Mouse (Mus musculus): Measurements from ENCODE around the gene Fhit. TPM values are rescaled to one million over a fixed set of nuclear protein-coding genes. Genes with fewer than 3 reads are reported as not detected.

The Fhit gene
- polyA plus RNA-seq, 1 experiment from 2014 or later: 8.6 TPM

DNA sequence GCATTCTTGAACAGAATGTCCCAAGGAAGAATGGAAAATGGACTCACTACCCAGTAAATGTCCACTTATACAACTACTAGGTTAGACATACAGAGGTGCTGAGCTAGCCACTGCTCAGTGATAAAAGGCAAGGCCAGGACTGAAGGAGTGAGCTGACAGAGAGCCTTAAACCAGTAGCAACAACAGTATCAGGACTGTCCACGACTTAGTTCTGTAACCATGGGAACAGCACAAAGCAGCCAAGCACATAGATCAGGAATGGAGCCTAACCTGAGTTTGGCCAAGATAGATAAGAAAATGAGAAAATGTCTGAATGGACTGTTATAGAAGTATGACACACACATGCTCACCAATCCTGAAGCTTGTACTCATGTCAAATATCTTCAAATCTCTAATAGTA, 279.1 kb downstream of the Fhit start:
- 13% methylated on average over 1 of the region's 1 CpGs for WGBS
- Histone ChIP-seq H3K9me3 (no peaks in the 10 kb centered on the region), H3K27me3 (replicated peaks) (no peaks in the 10 kb centered on the region), H3K27ac (no peak overlapping the region), H3K4me1 (no peaks in the 10 kb centered on the region), H3K9ac (no peak overlapping the region), H3K4me2 (no peak overlapping the region), H3K4me3 (no peak overlapping the region), H3K36me3 (replicated peaks) (no peaks in the 10 kb centered on the region)
- peak; percentile 63; the same call in 1 of the 2 replicates for ATAC-seq (replicated peaks)

- Histone ChIP-seq H3K4me1 (no peaks in the 10 kb centered on the region), H3K36me3 (replicated peaks) (no peaks in the 10 kb centered on the region), H3K4me2 (no peak overlapping the region), H3K4me3 (no peak overlapping the region), H3K9me3 (no peaks in the 10 kb centered on the region), H3K27ac (no peak overlapping the region), H3K9ac (no peak overlapping the region), H3K27me3 (replicated peaks) (no peaks in the 10 kb centered on the region)
- ATAC-seq (replicated peaks): no peak
- 84% methylated on average over 2 of the region's 2 CpGs for WGBS
Observed at GRCm38 (mm10) chr14:10880749-10881148, 281.1 kb downstream of the Fhit start.

DNA sequence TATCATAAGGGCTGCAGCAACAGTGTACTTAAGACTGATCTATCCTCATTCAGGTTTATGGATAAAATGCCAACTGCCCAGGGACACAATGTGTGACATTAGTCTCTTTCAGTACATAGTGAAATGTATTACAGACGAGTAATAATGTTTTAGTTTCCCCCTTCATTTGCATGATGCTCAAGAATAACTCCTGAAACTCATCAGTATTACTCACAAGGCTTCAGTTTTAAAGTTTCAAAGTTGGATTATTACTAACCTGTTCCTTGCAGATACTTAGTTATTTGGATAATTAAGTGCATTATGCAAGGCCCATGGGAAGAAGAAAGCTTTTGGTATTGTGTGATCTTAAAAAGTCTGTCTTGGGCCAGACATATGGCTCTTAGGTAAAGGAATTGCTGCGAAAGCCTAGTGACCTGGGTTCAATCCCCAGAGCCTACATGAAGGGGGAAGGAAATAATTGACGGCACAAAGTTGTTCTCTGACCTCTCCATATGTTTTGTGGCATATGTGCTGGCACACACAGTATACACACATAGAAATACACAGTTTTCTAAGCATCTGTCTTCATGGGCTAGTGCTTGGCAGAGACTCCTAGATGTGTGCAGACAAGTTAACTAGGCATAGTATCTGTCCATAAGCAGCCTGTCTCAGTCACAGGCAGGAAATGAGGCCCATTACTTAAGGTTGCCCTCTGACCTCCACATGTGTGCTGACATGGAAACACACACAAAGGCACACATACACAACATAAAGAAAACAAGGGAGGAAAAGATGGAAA, 287.1 kb downstream of the Fhit start:
- Histone ChIP-seq H3K4me3 (no peak overlapping the region), H3K36me3 (replicated peaks) (no peaks in the 10 kb centered on the region), H3K4me1 (no peaks in the 10 kb centered on the region), H3K27me3 (replicated peaks) (no peaks in the 10 kb centered on the region), H3K27ac (no peak overlapping the region), H3K9ac (no peak overlapping the region), H3K9me3 (no peaks in the 10 kb centered on the region), H3K4me2 (no peak overlapping the region)
- WGBS: 85% methylated on average over 3 of the region's 3 CpGs
- no peak for ATAC-seq (replicated peaks)

- Histone ChIP-seq H3K4me1 (no peaks in the 10 kb centered on the region), H3K9me3 (no peaks in the 10 kb centered on the region), H3K9ac (no peak overlapping the region), H3K27me3 (replicated peaks) (no peaks in the 10 kb centered on the region), H3K36me3 (replicated peaks) (no peaks in the 10 kb centered on the region), H3K27ac (no peak overlapping the region), H3K4me2 (no peak overlapping the region), H3K4me3 (no peak overlapping the region)
- WGBS: 62% methylated on average over 3 of the region's 3 CpGs
- no peak for ATAC-seq (replicated peaks)
Observed at GRCm38 (mm10) chr14:10857606-10858005, 304.2 kb downstream of the Fhit start.

DNA sequence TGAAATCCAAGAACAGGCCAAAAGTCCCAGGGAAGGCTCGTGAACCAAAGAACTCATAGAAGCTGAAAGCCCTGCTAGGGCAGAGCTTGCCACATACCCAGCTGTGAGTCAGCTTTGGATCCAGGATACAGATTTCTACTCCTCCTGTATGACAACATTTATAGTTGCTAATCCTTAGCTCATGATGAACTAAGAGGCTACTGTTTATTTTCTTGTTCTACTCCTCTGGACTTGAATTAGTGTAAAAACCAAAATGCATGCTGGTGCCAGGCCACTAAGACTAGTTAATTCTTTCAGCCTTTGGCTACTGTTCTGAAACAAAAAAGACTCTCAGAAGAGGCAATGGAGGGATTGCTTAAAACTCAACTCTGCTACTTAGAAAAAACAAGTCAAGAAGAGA, 309.9 kb downstream of the Fhit start:
- Histone ChIP-seq H3K9me3 (no peaks in the 10 kb centered on the region), H3K4me3 (no peak overlapping the region), H3K4me2 (no peak overlapping the region), H3K4me1 (no peaks in the 10 kb centered on the region), H3K27me3 (replicated peaks) (no peaks in the 10 kb centered on the region), H3K36me3 (replicated peaks) (no peaks in the 10 kb centered on the region), H3K27ac (no peak overlapping the region), H3K9ac (no peak overlapping the region)
- 93% methylated on average over 1 of the region's 1 CpGs for WGBS
- no peak for ATAC-seq (replicated peaks)

- WGBS: 72% methylated on average over 1 of the region's 1 CpGs
- no peak for ATAC-seq (replicated peaks)
- no peak overlapping the region for H3K27ac ChIP-seq
Observed at GRCm38 (mm10) chr14:10836001-10836400, 325.8 kb downstream of the Fhit start.

DNA sequence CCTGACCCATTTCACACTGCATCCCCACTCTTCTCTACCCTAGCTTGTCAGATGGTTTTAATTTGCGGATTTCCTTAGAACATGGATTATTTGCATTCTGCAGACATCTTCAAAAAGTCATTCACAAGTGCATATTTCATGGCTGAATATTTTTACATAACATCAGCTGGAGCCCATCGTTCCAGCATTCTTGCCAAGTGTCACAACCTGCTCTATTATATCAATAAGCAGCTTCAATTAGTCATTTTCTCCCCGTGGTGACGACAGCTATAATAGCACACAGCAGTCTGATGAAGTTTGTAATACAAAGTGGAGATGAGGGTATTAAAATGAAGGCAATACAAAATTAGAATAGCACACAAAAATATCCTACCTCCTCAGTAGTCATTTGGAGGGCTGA, 337.0 kb downstream of the Fhit start:
- H3K9ac ChIP-seq: no peak overlapping the region
- H3K4me2 ChIP-seq: no peak overlapping the region
- H3K27me3 ChIP-seq (replicated peaks): no peaks in the 10 kb centered on the region
- 43% methylated on average over 4 of the region's 4 CpGs for WGBS
- no peak overlapping the region for H3K4me3 ChIP-seq
- H3K9me3 ChIP-seq: no peaks in the 10 kb centered on the region
- no peaks in the 10 kb centered on the region for H3K36me3 ChIP-seq (replicated peaks)
- no peaks in the 10 kb centered on the region for H3K4me1 ChIP-seq
- H3K27ac ChIP-seq: no peak overlapping the region
- no peak; the same call in 1 of the 2 replicates for ATAC-seq (replicated peaks)

More at GRCm38 (mm10) chr14:10836001-10836400, 325.8 kb downstream of the Fhit start:
- Histone ChIP-seq H3K9me3 (no peaks in the 10 kb centered on the region), H3K9ac (no peak overlapping the region), H3K27me3 (replicated peaks) (no peaks in the 10 kb centered on the region), H3K4me3 (no peak overlapping the region), H3K36me3 (replicated peaks) (no peaks in the 10 kb centered on the region), H3K4me2 (no peak overlapping the region), H3K4me1 (no peaks in the 10 kb centered on the region)

GRCm38 (mm10) chr14:10813551-10813950, 348.3 kb downstream of the Fhit start:
- Histone ChIP-seq H3K4me3 (no peak overlapping the region), H3K27me3 (replicated peaks) (no peaks in the 10 kb centered on the region), H3K4me1 (no peaks in the 10 kb centered on the region), H3K9ac (no peak overlapping the region), H3K4me2 (no peak overlapping the region), H3K36me3 (replicated peaks) (no peaks in the 10 kb centered on the region), H3K27ac (no peak overlapping the region), H3K9me3 (no peaks in the 10 kb centered on the region)
- WGBS: 9% methylated on average over 2 of the region's 2 CpGs
- ATAC-seq (replicated peaks): no peak; the same call in 1 of the 2 replicates

- WGBS: 67% methylated on average over 4 of the region's 4 CpGs
- Histone ChIP-seq H3K4me3 (no peak overlapping the region), H3K9me3 (no peaks in the 10 kb centered on the region), H3K27ac (no peak overlapping the region), H3K9ac (no peak overlapping the region), H3K36me3 (replicated peaks) (no peaks in the 10 kb centered on the region), H3K27me3 (replicated peaks) (no peaks in the 10 kb centered on the region), H3K4me1 (no peaks in the 10 kb centered on the region), H3K4me2 (no peak overlapping the region)
- ATAC-seq (replicated peaks): no peak
Observed at GRCm38 (mm10) chr14:10798489-10799180, 363.2 kb downstream of the Fhit start.

DNA sequence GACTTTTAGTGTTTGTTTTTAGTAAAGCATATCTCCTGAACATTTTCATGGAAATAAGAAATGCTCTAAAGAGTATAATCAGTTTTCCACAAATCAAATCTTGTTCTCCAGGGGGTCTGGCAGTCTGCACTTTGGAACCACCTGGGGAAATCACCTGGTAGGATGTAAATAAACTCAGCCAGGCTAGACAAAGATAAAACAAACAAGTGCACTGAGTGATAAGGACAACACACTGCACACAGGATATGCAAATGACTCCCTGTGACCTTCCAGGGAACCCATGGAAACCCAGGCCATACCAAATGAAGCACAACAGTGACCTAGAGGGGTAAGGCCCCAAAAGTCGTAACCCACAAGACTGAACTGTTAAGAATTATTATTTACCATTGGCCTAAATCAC, 364.2 kb downstream of the Fhit start:
- H3K27ac ChIP-seq: no peak overlapping the region
- no peak for ATAC-seq (replicated peaks)
- 88% methylated on average over 1 of the region's 1 CpGs for WGBS

DNA sequence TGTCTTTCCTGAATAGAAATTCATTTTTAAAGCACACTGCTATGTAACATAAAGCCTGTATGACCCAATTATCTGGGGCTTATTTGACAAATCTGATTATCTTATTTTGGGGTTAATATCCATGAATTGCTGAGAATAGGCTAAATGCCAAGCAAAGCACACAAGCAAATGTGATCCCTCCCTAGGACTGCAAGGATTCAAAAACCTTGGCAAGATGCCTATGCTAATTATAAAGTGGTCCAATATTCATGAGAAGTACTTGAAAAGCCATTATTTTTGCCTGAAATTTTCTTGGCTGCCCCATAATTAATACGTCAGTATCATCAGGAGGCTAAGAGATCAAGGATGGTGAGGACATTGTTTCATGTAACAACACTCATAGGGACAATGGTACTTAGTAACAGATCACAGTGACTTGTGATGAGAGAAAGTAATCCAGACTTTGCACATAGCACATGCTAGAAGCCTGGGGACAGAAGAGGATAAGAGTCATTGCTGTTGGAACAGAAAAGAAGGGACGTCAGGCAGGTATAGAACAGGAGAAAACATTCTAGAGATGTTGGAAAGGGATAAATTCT, 366.2 kb downstream of the Fhit start:
- peak; percentile 74 for ATAC-seq (replicated peaks)
- no peak overlapping the region for H3K4me2 ChIP-seq
- H3K36me3 ChIP-seq (replicated peaks): no peaks in the 10 kb centered on the region
- no peak overlapping the region for H3K9ac ChIP-seq
- WGBS: 36% methylated on average over 2 of the region's 2 CpGs
- H3K4me3 ChIP-seq: no peak overlapping the region
- no peak overlapping the region for H3K27ac ChIP-seq
- no peaks in the 10 kb centered on the region for H3K27me3 ChIP-seq (replicated peaks)
- no peaks in the 10 kb centered on the region for H3K9me3 ChIP-seq
- H3K4me1 ChIP-seq: no peaks in the 10 kb centered on the region

More for the DNA sequence above, 364.2 kb downstream of the Fhit start:
- H3K9me3 ChIP-seq: no peaks in the 10 kb centered on the region
- H3K4me2 ChIP-seq: no peak overlapping the region
- H3K9ac ChIP-seq: no peak overlapping the region
- no peak overlapping the region for H3K4me3 ChIP-seq
- no peaks in the 10 kb centered on the region for H3K36me3 ChIP-seq (replicated peaks)
- H3K4me1 ChIP-seq: no peaks in the 10 kb centered on the region
- no peaks in the 10 kb centered on the region for H3K27me3 ChIP-seq (replicated peaks)

- no peaks in the 10 kb centered on the region for H3K36me3 ChIP-seq (replicated peaks)
- WGBS: 94% methylated on average over 3 of the region's 3 CpGs
- no peak overlapping the region for H3K27ac ChIP-seq
- ATAC-seq (replicated peaks): no peak
- no peak overlapping the region for H3K4me3 ChIP-seq
- H3K9me3 ChIP-seq: no peaks in the 10 kb centered on the region
- no peaks in the 10 kb centered on the region for H3K4me1 ChIP-seq
- no peak overlapping the region for H3K9ac ChIP-seq
- H3K4me2 ChIP-seq: no peak overlapping the region
- no peaks in the 10 kb centered on the region for H3K27me3 ChIP-seq (replicated peaks)
Observed at GRCm38 (mm10) chr14:10783929-10784328, 377.9 kb downstream of the Fhit start.

All from midbrain, embryonic 15.5 days (tissue).